Mouse (Mus musculus) lung, postnatal 14 days (tissue): ENCODE results near the gene Lmbrd2.

Source experiments
- DNase-seq: peaks from one replicate; pipeline ENCODE4 v3.0.0; 2021

The Lmbrd2 gene

GRCm38 (mm10) chr15:9140252-9140680 lies at the start of gene Lmbrd2:
Gene Lmbrd2 (plus strand): TSS chr15:9140550.
- DNase-seq, result peak; percentile 96

GRCm38 (mm10) chr15:9090662-9091061 lies 49.7 kb upstream of the Lmbrd2 start:
- no peak for DNase-seq

GRCm38 (mm10) chr15:9093598-9094365 lies 46.6 kb upstream of the Lmbrd2 start:
- no peak for DNase-seq

- peak; percentile 61 for DNase-seq
Observed at GRCm38 (mm10) chr15:9094366-9094750, 46.0 kb upstream of the Lmbrd2 start.

- no peak for DNase-seq
Observed at GRCm38 (mm10) chr15:9096865-9097264, 43.5 kb upstream of the Lmbrd2 start.

- DNase-seq, result no peak
Observed at GRCm38 (mm10) chr15:9100446-9101077, 39.8 kb upstream of the Lmbrd2 start.

DNA sequence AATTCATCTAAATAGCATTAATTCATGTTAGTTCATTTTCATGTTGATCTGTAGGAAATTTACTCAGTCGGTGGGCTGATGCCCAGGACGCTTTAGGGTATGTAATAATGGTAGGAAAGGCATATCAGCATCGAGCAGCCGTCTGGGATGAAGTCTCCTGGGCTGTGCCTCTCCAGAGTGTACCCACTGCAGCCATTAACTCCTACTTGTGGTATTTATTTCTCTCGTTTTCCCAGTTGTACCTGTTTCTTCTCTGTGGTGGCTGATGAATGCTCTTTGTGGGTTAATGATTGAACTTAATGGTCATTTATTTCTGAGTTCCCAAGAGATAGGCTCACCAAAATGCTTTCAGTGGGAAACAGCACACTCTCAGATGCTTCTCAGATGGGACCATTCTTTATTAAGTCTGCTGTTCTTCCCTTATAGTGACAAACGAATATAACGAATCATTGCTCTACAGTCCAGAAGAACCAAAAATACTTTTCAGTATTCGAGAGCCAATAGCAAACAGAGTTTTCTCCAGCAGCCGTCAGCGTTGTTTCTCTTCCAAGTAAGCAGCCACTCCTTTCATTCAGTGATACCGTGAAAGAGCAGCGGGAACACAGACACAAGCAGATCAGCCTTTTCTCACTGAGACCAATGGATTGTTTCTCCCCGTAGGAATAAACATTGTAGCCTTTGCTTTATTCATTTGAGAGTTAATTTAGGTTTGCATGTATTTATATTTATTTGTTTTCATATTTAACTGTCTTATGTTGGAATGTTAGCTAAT lies 33.9 kb upstream of the Lmbrd2 start:
- no peak for DNase-seq

GRCm38 (mm10) chr15:9110526-9111347 lies 29.6 kb upstream of the Lmbrd2 start:
- no peak for DNase-seq

DNA sequence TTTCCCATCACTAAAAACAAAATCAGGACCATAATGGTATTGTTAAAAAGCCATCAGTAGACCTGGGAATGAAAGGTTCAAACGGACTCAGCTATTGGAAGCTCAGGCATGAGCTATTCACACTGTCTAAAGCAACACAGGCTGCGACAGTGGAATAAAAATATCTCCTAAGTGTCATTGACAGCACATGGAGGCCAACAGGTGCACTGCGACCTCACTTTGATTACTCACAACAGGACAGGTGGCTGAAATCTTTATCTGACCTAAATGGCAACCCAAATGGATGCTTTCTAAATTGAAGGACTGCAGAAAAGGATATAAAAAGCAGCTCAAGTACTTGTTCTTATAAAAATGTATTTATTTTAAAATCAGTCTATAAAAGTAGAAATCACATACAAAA lies 28.7 kb upstream of the Lmbrd2 start:
- DNase-seq, result no peak

- DNase-seq, result no peak
Observed at GRCm38 (mm10) chr15:9113556-9113955, 26.8 kb upstream of the Lmbrd2 start.

DNA sequence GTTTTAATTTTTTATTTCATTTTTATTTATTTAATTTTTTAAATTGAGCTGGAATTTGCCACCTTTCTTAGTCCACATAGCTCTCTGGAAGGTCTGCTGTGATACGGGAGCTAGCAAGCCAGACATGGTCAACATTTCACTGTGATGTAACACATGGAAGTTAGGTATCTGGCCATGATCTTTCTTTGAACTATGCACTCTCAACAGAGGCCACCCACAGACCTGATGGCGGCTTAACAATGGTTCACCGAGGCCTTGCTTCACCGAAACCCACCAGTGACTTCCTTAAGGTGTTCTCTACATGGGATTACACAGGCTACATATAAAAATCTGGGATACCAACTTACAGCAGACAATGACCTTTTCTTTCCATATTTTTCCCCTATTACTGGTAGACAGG lies 26.2 kb upstream of the Lmbrd2 start:
- DNase-seq, result no peak

DNA sequence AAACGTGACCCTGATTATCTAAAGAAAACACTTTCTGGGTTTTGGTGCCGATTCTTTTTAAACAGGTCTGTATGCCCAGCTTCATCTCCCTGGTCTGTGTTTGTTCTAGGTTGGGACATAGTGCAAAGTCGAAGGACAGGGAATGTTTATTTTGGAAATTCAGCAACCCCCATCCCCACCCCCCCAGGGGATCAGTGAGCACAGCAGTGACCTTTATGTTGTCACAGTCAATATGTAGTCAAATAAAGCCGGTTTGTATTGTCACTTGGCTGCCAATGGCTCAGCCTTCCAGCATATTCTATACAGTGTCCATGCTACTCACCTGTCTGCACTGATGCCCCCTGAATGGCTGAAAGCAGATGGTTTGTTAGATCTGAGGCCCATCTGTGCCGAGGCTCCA lies 25.8 kb upstream of the Lmbrd2 start:
- no peak for DNase-seq

GRCm38 (mm10) chr15:9118852-9119251 lies 21.5 kb upstream of the Lmbrd2 start:
- no peak for DNase-seq

- DNase-seq, result peak; percentile 56
Observed at GRCm38 (mm10) chr15:9120081-9120480, 20.3 kb upstream of the Lmbrd2 start.

DNA sequence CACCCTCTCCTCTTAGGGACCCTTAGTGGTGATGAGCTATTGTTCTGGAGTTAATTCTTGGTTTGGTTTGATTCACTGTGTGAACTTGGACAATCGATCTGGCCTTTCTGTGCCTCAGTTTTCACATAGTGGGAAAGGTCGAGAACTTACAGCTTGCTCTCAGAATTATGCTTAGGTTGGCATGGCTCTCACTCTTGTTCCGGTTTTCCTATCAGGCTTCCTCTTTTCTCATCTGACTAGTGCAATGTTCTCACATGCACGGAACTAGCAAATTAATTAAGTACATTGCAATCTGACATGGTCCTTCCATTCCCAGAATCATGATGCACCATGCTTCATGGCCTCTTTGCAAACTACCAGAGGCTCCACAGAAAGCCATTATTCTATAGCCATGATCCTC lies 17.4 kb upstream of the Lmbrd2 start:
- DNase-seq, result no peak

GRCm38 (mm10) chr15:9124856-9125255 lies 15.5 kb upstream of the Lmbrd2 start:
- DNase-seq, result no peak

- DNase-seq, result no peak
Observed at GRCm38 (mm10) chr15:9127051-9127791, 13.1 kb upstream of the Lmbrd2 start.

- no peak for DNase-seq
Observed at GRCm38 (mm10) chr15:9130772-9131498, 9.4 kb upstream of the Lmbrd2 start.

DNA sequence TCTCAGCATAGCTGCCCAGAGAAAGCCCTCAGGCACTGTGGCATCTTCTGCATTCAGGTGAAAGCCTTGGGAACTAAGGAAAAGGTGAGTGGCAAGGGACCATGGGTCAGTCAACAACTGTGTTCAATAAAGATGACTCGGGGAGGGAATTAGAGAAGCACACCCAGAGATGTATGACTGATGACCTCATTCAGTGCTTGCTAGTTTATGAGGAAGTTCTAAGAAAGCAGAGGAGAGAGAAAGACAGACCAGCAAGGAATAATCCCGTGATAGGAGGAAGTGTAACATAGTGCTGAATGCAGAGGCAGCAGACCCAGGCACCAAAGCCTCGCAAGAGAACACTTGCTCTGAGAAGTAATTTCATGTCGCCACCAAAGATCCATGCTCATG lies 8.9 kb upstream of the Lmbrd2 start:
- no peak for DNase-seq

DNA sequence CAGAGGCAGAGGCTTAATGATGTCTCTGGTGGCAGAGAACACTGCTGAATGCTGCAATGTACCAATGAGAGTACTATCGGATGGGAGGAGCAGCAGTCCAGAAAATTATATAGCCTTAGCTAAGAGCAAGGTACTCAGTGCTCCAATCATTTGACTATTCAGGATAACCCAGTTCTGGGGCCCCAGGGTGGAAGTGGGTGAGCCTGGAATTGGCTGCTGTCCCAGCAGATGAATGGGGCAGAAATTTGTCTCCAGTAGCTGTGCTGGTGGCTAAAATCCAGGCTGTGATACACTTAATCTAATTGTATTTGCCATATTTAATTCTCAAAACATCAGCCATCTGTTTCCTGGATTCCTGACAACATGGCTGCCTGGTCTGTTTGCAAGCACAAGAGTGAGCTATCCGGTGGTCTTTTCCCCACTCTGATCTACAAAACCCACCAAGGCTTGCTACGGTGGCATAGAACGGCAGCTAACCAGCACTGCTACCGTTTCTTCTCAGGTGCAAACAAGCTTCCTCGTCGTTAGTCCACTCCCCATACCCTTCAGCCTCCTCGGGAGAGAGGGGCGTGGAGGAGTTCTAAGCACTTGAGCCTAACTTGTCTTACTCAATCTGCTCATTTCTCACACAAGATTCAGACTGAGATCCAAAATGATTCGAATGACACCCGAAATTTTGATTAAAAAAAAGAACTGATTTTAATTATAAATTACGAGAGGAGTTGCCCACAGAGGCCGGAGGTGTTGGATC lies 7.5 kb upstream of the Lmbrd2 start:
- no peak for DNase-seq
